Comparison of ENCODE assay signal across 22 mouse cellular contexts in the genomic region with DNA sequence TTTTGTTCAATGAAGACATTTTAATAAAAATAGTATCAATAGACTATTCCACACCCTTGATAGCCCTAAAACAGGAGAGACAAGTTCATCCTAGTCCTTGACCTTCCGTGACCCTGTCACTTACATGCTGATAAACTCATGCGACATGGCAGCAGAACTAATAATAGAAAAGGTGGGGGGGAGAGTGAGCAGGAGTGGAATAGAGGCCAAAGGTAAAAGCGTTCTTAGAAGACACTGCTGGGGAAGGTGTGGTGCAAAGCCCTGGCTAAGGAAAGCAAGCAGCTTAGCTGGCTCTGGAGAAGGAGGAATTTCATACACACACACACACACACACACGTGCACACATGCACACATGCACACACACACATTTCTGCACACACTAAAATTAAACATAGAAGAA. TPM values are rescaled to one million over a fixed set of nuclear protein-coding genes. Genes with fewer than 3 reads are reported as not detected.
A peak's percentile ranks its signal among the peaks of the same experiment; 100 is the strongest.
DNase-seq lines count a peak whose midpoint lies in the region; ATAC-seq and TF ChIP-seq lines count a peak whose summit lies in the region.
"Had no signal": no experiment of that assay in that cellular context is flagged by ENCODE, and none has a peak within 500 bp of the region (broad histone marks: within the 10 kb centered on the region; RNA-seq: fewer than 3 reads in every experiment).

No protein-coding gene starts in this region.

- no peaks in the 10 kb centered on the region for H3K79me2 ChIP-seq in heart, adult 2 months (replicated peaks; ENCODE audit: control insufficient read depth, insufficient read depth, low read length)

- no peaks in the 10 kb centered on the region for H3K9me3 ChIP-seq in heart, embryonic 12.5 days (replicated peaks)
- no peaks in the 10 kb centered on the region for H3K9me3 ChIP-seq in heart, postnatal 0 days (replicated peaks; ENCODE audit: control insufficient read depth, low read length)
- H3K9me3 ChIP-seq: embryonic facial prominence, embryonic 10.5 days; hindbrain, embryonic 15.5 days; midbrain, embryonic 15.5 days had no signal

- no peak overlapping the region for H3K9ac ChIP-seq in heart, adult 2 months (ENCODE audit: low read depth, low read length)
- H3K9ac ChIP-seq in heart, embryonic 12.5 days, result no peak overlapping the region
- peak overlapping the region; percentile 35; the same call in 1 of the 2 replicates for H3K9ac ChIP-seq in heart, postnatal 0 days (replicated peaks; ENCODE audit: low read depth, low read length)
- H3K9ac ChIP-seq: hindbrain, embryonic 15.5 days; lung, embryonic 14.5 days; midbrain, embryonic 15.5 days had no signal

- TF ChIP-seq CTCF in heart, adult 2 months (IDR thresholded peaks at IDR 0.05), result no peak
- no peak for TF ChIP-seq CTCF in heart, postnatal 0 days (IDR thresholded peaks at IDR 0.05; ENCODE audit: low read depth)
- TF ChIP-seq CTCF in small intestine, adult 2 months (IDR thresholded peaks at IDR 0.05; ENCODE audit: extremely low read depth, insufficient read length, insufficient replicate concordance, low read depth, low read length), result no peak

- H3K27ac ChIP-seq in heart, adult 2 months, result peak overlapping the region; percentile 81
- H3K27ac ChIP-seq in heart, embryonic 12.5 days (ENCODE audit: poor library complexity, severe bottlenecking), result peak overlapping the region; percentile 88
- peak overlapping the region; percentile 92 for H3K27ac ChIP-seq in heart, postnatal 0 days (ENCODE audit: low read depth)
- H3K27ac ChIP-seq in small intestine, adult 2 months (ENCODE audit: insufficient read depth, low read depth, low read length), result peak overlapping the region; percentile 12; the same call in 1 of the 2 replicates
- H3K27ac ChIP-seq: embryonic facial prominence, embryonic 10.5 days; hindbrain, embryonic 15.5 days; layer of hippocampus, adult 2 months; midbrain, embryonic 15.5 days had no signal

- peak; percentile 33; the same call in 1 of the 2 replicates for TF ChIP-seq EP300 in heart, adult 2 months (IDR thresholded peaks at IDR 0.05; ENCODE audit: insufficient read depth, low read depth, low read length)
- TF ChIP-seq EP300 in heart, postnatal 0 days (IDR thresholded peaks at IDR 0.05; ENCODE audit: low read depth), result peak; percentile 68; the same call in 1 of the 2 replicates

- H3K4me2 ChIP-seq in heart, embryonic 12.5 days, result peak overlapping the region; percentile 47
- H3K4me2 ChIP-seq in heart, postnatal 0 days (ENCODE audit: low read depth, low read length), result peak overlapping the region; percentile 49
- H3K4me2 ChIP-seq: hindbrain, embryonic 15.5 days; liver, embryonic 11.5 days; lung, embryonic 14.5 days; midbrain, embryonic 15.5 days had no signal

- H3K27me3 ChIP-seq in heart, adult 2 months (ENCODE audit: control insufficient read depth, insufficient read depth, low read length), result no peaks in the 10 kb centered on the region
- H3K27me3 ChIP-seq in heart, embryonic 12.5 days (replicated peaks), result no peaks in the 10 kb centered on the region
- H3K27me3 ChIP-seq in heart, postnatal 0 days (ENCODE audit: control insufficient read depth, insufficient read depth, low read length), result no peaks in the 10 kb centered on the region
- H3K27me3 ChIP-seq in small intestine, adult 2 months (ENCODE audit: control insufficient read depth, insufficient read depth, low read length), result no peaks in the 10 kb centered on the region
- H3K27me3 ChIP-seq: CH12.LX; hindbrain, embryonic 15.5 days; midbrain, embryonic 15.5 days had no signal

- intact Hi-C loops in heart, adult 2 months (cut with DNase I), result no loop called here

- no peak for DNase-seq in heart, adult 2 months
- no peak for DNase-seq in heart, postnatal 4 days
- DNase-seq in heart, postnatal 0 days (ENCODE audit: low spot score), result peak; percentile 81
- no peak for DNase-seq in thymus, postnatal 0 days (ENCODE audit: low spot score)
- no peak for DNase-seq in lung, adult 18-20 months
- DNase-seq in embryo, embryonic 10 days (ENCODE audit: low spot score), result no peak
- DNase-seq: adrenal gland, postnatal 25 days; cerebellum, adult 11 months; cerebellum, postnatal 25 days; kidney, adult 18-20 months; lung, embryonic 14.5 days; lung, postnatal 36 days; thymus, postnatal 25 days had no signal

- no peak overlapping the region for H3K4me3 ChIP-seq in heart, adult 2 months
- no peak overlapping the region for H3K4me3 ChIP-seq in heart, embryonic 12.5 days
- H3K4me3 ChIP-seq in heart, postnatal 0 days (ENCODE audit: low read depth, low read length), result no peak overlapping the region
- H3K4me3 ChIP-seq in small intestine, adult 2 months (ENCODE audit: low read depth, low read length), result no peak overlapping the region
- H3K4me3 ChIP-seq: embryonic facial prominence, embryonic 10.5 days; hindbrain, embryonic 15.5 days; layer of hippocampus, adult 2 months; midbrain, embryonic 15.5 days; myocyte had no signal

- 41% methylated on average over 4 of the region's 4 CpGs for WGBS in heart, adult 2 months
- WGBS in heart, embryonic 12.5 days, result 15% methylated on average over 4 of the region's 4 CpGs
- 27% methylated on average over 4 of the region's 4 CpGs for WGBS in heart, postnatal 0 days
- whole genome bisulfite sequencing in small intestine, adult 2 months, result 33% methylated on average over 4 of the region's 4 CpGs

- peaks cover 19% of the 10 kb centered on the region for H3K36me3 ChIP-seq in heart, adult 2 months (ENCODE audit: control insufficient read depth, insufficient read depth, low read length)
- H3K36me3 ChIP-seq in heart, embryonic 12.5 days, result peaks cover 26% of the 10 kb centered on the region
- H3K36me3 ChIP-seq in heart, postnatal 0 days (replicated peaks; ENCODE audit: control insufficient read depth, insufficient read depth, low read length), result peaks cover 27% of the 10 kb centered on the region
- H3K36me3 ChIP-seq in small intestine, adult 2 months (ENCODE audit: control insufficient read depth, insufficient read depth, low read length), result peaks cover 22% of the 10 kb centered on the region
- H3K36me3 ChIP-seq: embryonic facial prominence, embryonic 10.5 days; hindbrain, embryonic 15.5 days; midbrain, embryonic 15.5 days had no signal

- H3K4me1 ChIP-seq in heart, adult 2 months (ENCODE audit: control insufficient read depth, insufficient read depth, low read length), result peaks cover 7% of the 10 kb centered on the region
- H3K4me1 ChIP-seq in heart, embryonic 12.5 days (replicated peaks), result peaks cover 39% of the 10 kb centered on the region
- peaks cover 25% of the 10 kb centered on the region for H3K4me1 ChIP-seq in heart, postnatal 0 days (ENCODE audit: control insufficient read depth, insufficient read depth)
- H3K4me1 ChIP-seq in small intestine, adult 2 months (ENCODE audit: control insufficient read depth, insufficient read depth, insufficient read length, low read length), result no peaks in the 10 kb centered on the region; the same call in 1 of the 2 replicates
- H3K4me1 ChIP-seq: hindbrain, embryonic 15.5 days; midbrain, embryonic 15.5 days had no signal

- 0 out of 2 replicates have a peak, but pooled peaks have one; percentile 35 for TF ChIP-seq POLR2A in heart, adult 2 months (IDR thresholded peaks at IDR 0.05; ENCODE audit: insufficient read depth, low read depth, low read length)
- no peak for TF ChIP-seq POLR2A in small intestine, adult 2 months (IDR thresholded peaks at IDR 0.05; ENCODE audit: low read depth, low read length)

- ATAC-seq in heart, embryonic 12.5 days (ENCODE audit: insufficient number of reproducible peaks, low FRiP score), result no peak
- ATAC-seq in heart, postnatal 0 days (ENCODE audit: insufficient read depth, low read depth), result peak; percentile 87
- ATAC-seq: midbrain, embryonic 15.5 days had no signal

RNA-seq across cellular contexts. Expression of a gene that starts 57.1 kb away (rescaled TPM):
- 10 to 100 TPM; 32.9 to 35.9 TPM for total RNA-seq in heart, adult 2 months (2021)
- 32.9 and 39.6 TPM in 2 replicates for polyA plus RNA-seq in heart, adult 2 months (2012; rRNA removed)
- total RNA-seq in heart, postnatal 4 days (2021), result 10 to 100 TPM; 65.6 to 69.4 TPM
- 77.5 and 79.4 TPM in 2 replicates for polyA plus RNA-seq in heart, embryonic 12.5 days (2016; fragmentation: Nextera tagmentation; extraction: Ambion mirVana)
- total RNA-seq in heart, postnatal 0 days (2014; rRNA removed; ENCODE audit: low replicate concordance), result 72.0 and 78.6 TPM in 2 replicates
- 45.4 and 48.8 TPM in 2 replicates for polyA plus RNA-seq in heart, postnatal 0 days (2015; fragmentation: Nextera tagmentation; extraction: Ambion mirVana)
- 129 and 227 TPM in 2 replicates for polyA plus RNA-seq in small intestine, adult 2 months (2012; rRNA removed)
- 24.4 and 25.6 TPM in 2 replicates for polyA plus RNA-seq in thymus, postnatal 0 days (2015; fragmentation: Nextera tagmentation; extraction: Ambion mirVana)

Comparison
In these comparisons a context has a peak if more than half of its experiments do, and no peak if none do; other contexts are left out.
1. H3K27ac ChIP-seq: peak in every context shown above with its lines; median percentile 92 in heart, postnatal 0 days; 88 in heart, embryonic 12.5 days; 81 in heart, adult 2 months; 12 in small intestine, adult 2 months.